Mouse (Mus musculus): ENCODE data around the gene Emcn. TPM values are rescaled to one million over a fixed set of nuclear protein-coding genes. Genes with fewer than 3 reads are reported as not detected.

Emcn gene
- polyA plus RNA-seq, 1 experiment from 2014 or later: 24.4 TPM

DNA sequence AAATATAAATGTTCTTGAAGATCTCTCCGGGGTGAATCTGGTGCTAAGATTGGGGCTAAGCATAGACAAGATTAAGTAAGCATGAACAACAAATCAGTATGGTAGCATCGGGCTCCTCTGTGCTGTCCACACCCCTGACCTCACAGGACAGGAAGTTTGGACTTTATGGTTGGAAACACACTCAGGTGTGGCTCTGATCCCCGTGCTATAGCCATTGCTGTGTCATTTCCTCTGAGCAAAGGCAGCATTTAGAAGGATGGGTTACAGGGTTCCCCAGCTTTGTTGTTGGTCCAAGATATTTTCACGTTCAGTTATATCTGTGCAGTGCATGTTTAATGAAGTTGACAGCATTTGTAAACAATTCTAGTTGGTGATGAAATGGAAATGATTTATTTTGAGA, 9.9 kb upstream of the Emcn start:
- no peak overlapping the region for H3K4me2 ChIP-seq (replicated peaks)
- 55% methylated on average over 4 of the region's 4 CpGs for WGBS
- H3K27ac ChIP-seq: no peak overlapping the region
- no peak for ATAC-seq
- H3K36me3 ChIP-seq: no peaks in the 10 kb centered on the region
- no peaks in the 10 kb centered on the region for H3K27me3 ChIP-seq (replicated peaks)
- no peaks in the 10 kb centered on the region for H3K9me3 ChIP-seq
- H3K4me1 ChIP-seq (replicated peaks): no peaks in the 10 kb centered on the region
- no peak overlapping the region for H3K9ac ChIP-seq
- no peak overlapping the region for H3K4me3 ChIP-seq (replicated peaks)

DNA sequence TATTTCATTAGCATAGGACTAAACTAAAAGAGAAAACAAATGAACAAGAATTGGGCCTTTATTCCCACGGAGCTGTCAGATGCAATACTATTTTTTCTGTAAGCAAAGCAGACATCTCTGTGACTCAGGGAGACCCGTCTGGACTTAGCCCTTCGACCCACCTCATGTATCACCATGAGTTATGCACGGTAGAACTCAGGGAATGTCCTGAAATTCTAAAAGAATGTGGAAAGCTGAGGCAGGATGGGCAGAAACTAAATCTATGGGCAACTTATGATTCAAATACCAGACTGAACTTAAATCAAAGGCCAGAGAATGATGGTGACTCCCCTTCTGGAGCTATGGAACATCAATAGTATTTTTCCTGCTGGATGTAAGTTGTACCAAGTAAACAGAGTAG, 8.3 kb upstream of the Emcn start:
- H3K9ac ChIP-seq: no peak overlapping the region
- no peaks in the 10 kb centered on the region for H3K36me3 ChIP-seq
- ATAC-seq: no peak
- H3K27me3 ChIP-seq (replicated peaks): no peaks in the 10 kb centered on the region
- no peak overlapping the region for H3K27ac ChIP-seq
- H3K4me3 ChIP-seq (replicated peaks): no peak overlapping the region
- H3K4me2 ChIP-seq (replicated peaks): no peak overlapping the region
- H3K9me3 ChIP-seq: no peaks in the 10 kb centered on the region
- 71% methylated on average over 4 of the region's 4 CpGs for WGBS
- H3K4me1 ChIP-seq (replicated peaks): no peaks in the 10 kb centered on the region

- Histone ChIP-seq H3K36me3 (no peaks in the 10 kb centered on the region), H3K27me3 (replicated peaks) (no peaks in the 10 kb centered on the region), H3K27ac (no peak overlapping the region), H3K4me3 (replicated peaks) (no peak overlapping the region), H3K9ac (no peak overlapping the region), H3K9me3 (no peaks in the 10 kb centered on the region), H3K4me2 (replicated peaks) (no peak overlapping the region), H3K4me1 (replicated peaks) (no peaks in the 10 kb centered on the region)
- WGBS: 94% methylated on average over 4 of the region's 4 CpGs
- ATAC-seq: no peak
Measured at GRCm38 (mm10) chr3:137335957-137336356, 4.9 kb upstream of the Emcn start.

DNA sequence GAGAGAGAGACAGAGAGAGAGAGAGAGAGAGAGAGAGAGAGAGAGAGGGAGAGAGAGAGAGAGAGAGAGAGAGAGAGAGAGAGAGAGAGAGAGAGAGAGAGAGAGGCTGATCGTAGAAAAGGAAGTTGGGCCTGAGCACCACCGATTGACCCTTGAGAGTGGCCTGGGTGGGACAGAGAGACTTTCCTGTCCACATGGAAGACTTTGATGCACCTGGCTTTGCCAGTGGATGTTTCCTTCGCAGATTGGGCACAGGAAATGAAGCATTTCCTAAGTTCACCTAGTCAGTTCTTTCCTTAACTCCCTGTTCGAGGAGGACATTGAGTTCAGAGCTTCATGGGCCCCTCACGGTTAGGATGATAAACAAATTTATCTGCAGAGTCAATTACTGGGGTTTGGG, 2.6 kb downstream of the Emcn start:
- no peak for ATAC-seq
- 73% methylated on average over 5 of the region's 5 CpGs for WGBS
- Histone ChIP-seq H3K27me3 (replicated peaks) (no peaks in the 10 kb centered on the region), H3K27ac (no peak overlapping the region), H3K9ac (no peak overlapping the region), H3K9me3 (no peaks in the 10 kb centered on the region), H3K4me3 (replicated peaks) (no peak overlapping the region), H3K36me3 (no peaks in the 10 kb centered on the region), H3K4me2 (replicated peaks) (no peak overlapping the region), H3K4me1 (replicated peaks) (no peaks in the 10 kb centered on the region)

DNA sequence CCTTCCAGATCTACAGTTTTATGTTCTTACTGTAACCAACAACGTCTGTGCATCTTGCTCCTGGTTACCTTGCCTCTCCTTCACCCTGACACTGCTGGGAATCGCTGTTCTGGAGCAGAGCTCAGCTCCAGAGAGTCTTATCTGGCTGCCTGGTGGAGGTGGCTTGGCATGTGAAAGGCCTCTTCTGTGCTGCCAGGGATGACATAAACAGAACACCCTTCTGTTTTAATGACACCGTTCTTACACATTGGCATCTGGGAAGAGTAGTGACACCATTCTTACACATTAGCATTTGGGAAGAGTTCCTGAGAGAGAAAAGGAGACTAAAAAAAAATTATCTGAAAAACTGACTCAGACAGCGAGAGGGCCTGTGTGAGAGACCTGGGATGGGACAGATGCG, 11.0 kb downstream of the Emcn start:
- Histone ChIP-seq H3K27ac (no peak overlapping the region), H3K4me2 (replicated peaks) (no peak overlapping the region), H3K36me3 (no peaks in the 10 kb centered on the region), H3K9ac (no peak overlapping the region), H3K9me3 (no peaks in the 10 kb centered on the region), H3K4me3 (replicated peaks) (no peak overlapping the region), H3K4me1 (replicated peaks) (no peaks in the 10 kb centered on the region), H3K27me3 (replicated peaks) (no peaks in the 10 kb centered on the region)
- ATAC-seq: no peak
- WGBS: 77% methylated on average over 5 of the region's 5 CpGs

- Histone ChIP-seq H3K4me3 (replicated peaks) (no peak overlapping the region), H3K27ac (no peak overlapping the region), H3K4me2 (replicated peaks) (no peak overlapping the region), H3K9me3 (no peaks in the 10 kb centered on the region), H3K27me3 (replicated peaks) (no peaks in the 10 kb centered on the region), H3K36me3 (no peaks in the 10 kb centered on the region), H3K9ac (no peak overlapping the region), H3K4me1 (replicated peaks) (no peaks in the 10 kb centered on the region)
- WGBS: 90% methylated on average over 4 of the region's 4 CpGs
- ATAC-seq: no peak
Measured at GRCm38 (mm10) chr3:137356697-137357096, 15.8 kb downstream of the Emcn start.

DNA sequence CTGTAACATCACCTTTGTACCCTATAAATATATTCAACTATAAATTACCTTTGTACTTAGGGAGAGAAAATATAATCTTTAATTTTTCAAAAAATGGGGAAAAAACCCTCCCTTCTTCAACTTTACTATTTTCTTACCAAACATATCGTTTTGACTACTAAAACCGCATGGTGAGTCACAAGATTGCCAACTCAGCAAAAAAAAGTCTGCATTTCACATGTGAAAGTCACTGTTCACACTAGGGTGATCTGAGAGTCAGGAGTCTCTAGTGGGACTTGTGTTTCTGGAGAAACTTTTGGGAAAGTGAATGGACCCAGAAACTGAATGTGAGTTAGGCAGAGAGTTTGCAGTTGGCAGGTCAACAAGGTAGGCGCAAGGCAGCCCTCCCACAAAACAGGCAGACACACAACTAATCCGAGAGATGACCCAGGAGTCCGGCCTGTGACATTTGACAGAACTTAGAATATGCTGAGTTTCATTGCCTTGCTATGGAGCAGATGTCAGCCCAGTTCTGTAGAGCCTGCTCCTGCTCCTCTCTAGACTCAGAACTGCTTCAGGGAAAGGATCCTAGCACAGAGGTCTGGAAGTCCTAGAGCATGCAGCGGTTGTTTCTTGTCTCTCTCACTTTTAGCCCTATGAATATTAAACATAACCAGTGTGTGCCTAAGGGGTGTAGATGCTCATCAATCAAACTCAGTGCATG, 26.4 kb downstream of the Emcn start:
- no peaks in the 10 kb centered on the region for H3K27me3 ChIP-seq (replicated peaks)
- WGBS: 89% methylated on average over 6 of the region's 6 CpGs
- H3K36me3 ChIP-seq: no peaks in the 10 kb centered on the region

GRCm38 (mm10) chr3:137367826-137368325, 27.0 kb downstream of the Emcn start:
- no peak overlapping the region for H3K4me3 ChIP-seq (replicated peaks)
- H3K9me3 ChIP-seq: no peaks in the 10 kb centered on the region
- no peak for ATAC-seq
- no peak overlapping the region for H3K27ac ChIP-seq
- no peak overlapping the region for H3K9ac ChIP-seq
- H3K36me3 ChIP-seq: no peaks in the 10 kb centered on the region
- H3K4me1 ChIP-seq (replicated peaks): no peaks in the 10 kb centered on the region
- H3K27me3 ChIP-seq (replicated peaks): no peaks in the 10 kb centered on the region
- WGBS: 84% methylated on average over 3 of the region's 3 CpGs
- H3K4me2 ChIP-seq (replicated peaks): no peak overlapping the region

More for the DNA sequence above, 26.4 kb downstream of the Emcn start:
- H3K27ac ChIP-seq: no peak overlapping the region
- no peaks in the 10 kb centered on the region for H3K4me1 ChIP-seq (replicated peaks)
- H3K4me2 ChIP-seq (replicated peaks): no peak overlapping the region
- H3K4me3 ChIP-seq (replicated peaks): no peak overlapping the region
- no peak overlapping the region for H3K9ac ChIP-seq
- no peaks in the 10 kb centered on the region for H3K9me3 ChIP-seq
- no peak for ATAC-seq

DNA sequence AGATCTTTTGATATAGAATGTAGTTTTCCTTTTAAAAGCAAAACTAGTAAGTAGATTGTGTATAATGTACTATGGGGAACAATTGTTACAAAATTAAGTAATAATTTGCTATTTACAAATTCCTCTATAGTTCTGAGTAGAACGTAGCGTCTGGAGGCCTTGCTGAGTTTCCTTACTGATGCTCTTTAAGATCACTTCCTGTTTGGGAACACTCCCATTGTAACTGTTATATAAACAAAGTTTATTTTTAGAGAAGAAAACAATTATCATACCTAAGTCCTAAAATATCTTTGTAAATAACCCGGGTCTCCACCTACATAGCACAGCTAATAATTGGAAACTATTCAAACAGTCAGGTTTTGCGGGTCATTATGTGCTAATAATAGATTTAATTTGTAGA, 32.0 kb downstream of the Emcn start:
- Histone ChIP-seq H3K9ac (no peak overlapping the region), H3K4me3 (replicated peaks) (no peak overlapping the region), H3K36me3 (no peaks in the 10 kb centered on the region), H3K9me3 (no peaks in the 10 kb centered on the region), H3K4me2 (replicated peaks) (no peak overlapping the region), H3K27ac (no peak overlapping the region), H3K4me1 (replicated peaks) (no peaks in the 10 kb centered on the region), H3K27me3 (replicated peaks) (no peaks in the 10 kb centered on the region)
- ATAC-seq: no peak
- WGBS: 82% methylated on average over 4 of the region's 4 CpGs

DNA sequence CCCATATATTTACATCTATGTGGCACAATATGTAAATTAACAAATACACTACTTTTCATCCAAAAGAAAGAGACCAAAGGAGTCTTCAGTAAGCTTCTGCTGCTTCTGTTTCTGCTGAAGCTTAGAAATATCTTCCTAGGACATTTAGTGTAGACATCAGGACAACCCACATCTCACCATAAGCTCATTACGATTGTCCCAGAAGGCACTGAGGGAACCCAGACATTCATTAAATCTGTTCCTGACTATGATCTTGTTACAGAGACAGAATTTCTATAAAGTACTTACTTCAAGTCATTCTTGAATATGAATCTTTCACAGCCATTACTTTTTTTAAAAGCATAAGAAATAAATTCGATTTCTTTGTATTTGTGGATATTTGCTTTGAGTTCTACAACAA, 41.4 kb downstream of the Emcn start:
- no peak overlapping the region for H3K4me2 ChIP-seq (replicated peaks)
- H3K4me1 ChIP-seq (replicated peaks): no peaks in the 10 kb centered on the region
- no peaks in the 10 kb centered on the region for H3K9me3 ChIP-seq
- WGBS: 85% methylated on average over 2 of the region's 2 CpGs
- H3K27ac ChIP-seq: no peak overlapping the region
- no peaks in the 10 kb centered on the region for H3K36me3 ChIP-seq
- no peak for ATAC-seq
- H3K9ac ChIP-seq: no peak overlapping the region
- H3K27me3 ChIP-seq (replicated peaks): no peaks in the 10 kb centered on the region
- H3K4me3 ChIP-seq (replicated peaks): no peak overlapping the region

DNA sequence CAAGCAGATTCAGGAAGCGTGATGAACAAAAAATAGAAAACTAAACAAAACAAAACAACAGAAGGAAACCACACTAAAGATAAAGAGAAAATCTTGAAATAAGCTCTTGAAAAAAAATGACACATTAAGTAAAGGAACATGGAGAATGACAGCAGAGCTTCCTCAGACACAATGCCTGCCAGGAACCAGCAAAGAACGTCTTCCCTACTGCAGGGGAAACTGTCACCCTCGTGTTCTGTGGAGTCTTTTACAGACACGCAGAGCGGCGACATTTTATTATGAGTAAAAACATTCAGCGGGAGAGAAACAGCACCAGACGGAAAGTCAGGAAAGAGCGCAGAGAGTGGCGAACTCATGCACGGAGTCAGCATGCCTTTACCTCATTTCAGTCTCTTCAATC, 54.7 kb downstream of the Emcn start:
- WGBS: 78% methylated on average over 11 of the region's 11 CpGs
- H3K9me3 ChIP-seq: no peaks in the 10 kb centered on the region
- H3K4me3 ChIP-seq (replicated peaks): no peak overlapping the region
- H3K4me2 ChIP-seq (replicated peaks): no peak overlapping the region
- H3K27me3 ChIP-seq (replicated peaks): no peaks in the 10 kb centered on the region
- no peak overlapping the region for H3K27ac ChIP-seq
- H3K36me3 ChIP-seq: no peaks in the 10 kb centered on the region
- H3K4me1 ChIP-seq (replicated peaks): no peaks in the 10 kb centered on the region
- no peak for ATAC-seq
- H3K9ac ChIP-seq: no peak overlapping the region

DNA sequence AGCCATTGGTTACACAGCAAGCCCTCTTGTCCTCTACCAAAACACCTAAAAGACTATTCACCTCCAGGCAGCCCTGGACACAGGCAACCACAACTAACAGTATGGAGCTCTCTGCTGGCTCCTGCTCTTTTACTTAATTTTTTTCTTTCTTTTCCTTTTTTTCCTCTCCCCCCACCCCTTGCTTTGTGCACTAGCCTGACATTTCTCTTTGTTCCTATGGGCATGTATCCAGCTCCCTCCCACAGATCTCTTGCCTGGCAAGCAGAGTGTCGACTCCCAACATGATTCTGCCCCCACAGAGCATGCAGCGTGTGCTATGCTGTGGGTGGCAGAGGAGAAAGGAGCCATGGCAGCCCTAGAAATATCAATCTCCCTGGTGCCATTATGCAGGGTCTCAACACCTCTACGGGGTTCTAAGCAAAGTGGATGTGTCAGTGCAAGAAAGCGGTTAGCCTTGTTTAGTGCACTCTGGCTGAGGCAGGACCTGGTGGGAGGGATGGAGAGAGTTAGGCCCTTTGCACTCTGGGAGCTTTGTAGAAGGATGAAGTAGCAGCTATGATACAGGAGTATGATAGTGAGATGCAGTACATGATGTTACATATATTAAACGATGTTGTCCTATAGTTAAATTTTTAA, 74.7 kb downstream of the Emcn start:
- Histone ChIP-seq H3K4me3 (replicated peaks) (no peak overlapping the region), H3K27ac (no peak overlapping the region), H3K9ac (no peak overlapping the region), H3K4me2 (replicated peaks) (no peak overlapping the region), H3K36me3 (no peaks in the 10 kb centered on the region), H3K4me1 (replicated peaks) (no peaks in the 10 kb centered on the region), H3K9me3 (no peaks in the 10 kb centered on the region), H3K27me3 (replicated peaks) (no peaks in the 10 kb centered on the region)
- ATAC-seq: no peak
- 81% methylated on average over 5 of the region's 5 CpGs for WGBS

DNA sequence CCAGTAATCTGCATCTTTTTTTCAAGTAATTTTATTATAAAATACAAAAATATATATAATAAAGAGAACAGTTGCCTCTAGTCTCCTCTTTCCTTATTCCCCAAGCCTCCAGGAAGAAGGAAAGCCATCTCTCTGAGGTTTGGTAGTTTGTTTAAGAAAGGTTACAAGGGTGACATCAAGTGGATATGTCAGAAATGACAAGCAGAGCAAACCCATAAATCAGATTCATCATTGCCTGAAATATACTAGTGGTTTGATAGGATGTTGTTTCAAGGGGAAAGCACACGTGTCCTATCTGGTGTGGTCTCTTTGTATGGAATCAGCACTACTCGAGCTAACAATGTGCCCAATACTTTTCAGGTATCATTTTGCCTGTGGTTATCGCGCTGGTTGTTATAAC, 77.8 kb downstream of the Emcn start:
- Histone ChIP-seq H3K9ac (no peak overlapping the region), H3K36me3 (no peaks in the 10 kb centered on the region), H3K9me3 (no peaks in the 10 kb centered on the region), H3K4me3 (replicated peaks) (no peak overlapping the region), H3K27ac (no peak overlapping the region), H3K4me2 (replicated peaks) (no peak overlapping the region), H3K4me1 (replicated peaks) (no peaks in the 10 kb centered on the region), H3K27me3 (replicated peaks) (no peaks in the 10 kb centered on the region)
- WGBS: 63% methylated on average over 4 of the region's 4 CpGs
- no peak for ATAC-seq

Measured in intestine, embryonic 15.5 days (tissue).